Mouse (Mus musculus) embryo, embryonic 11 days (tissue): Measurements from ENCODE around the gene Polr3gl.

Source experiments
- DNase-seq: peaks from one replicate; pipeline ENCODE4 v3.0.0-alpha.2; 2015

Gene Polr3gl

DNA sequence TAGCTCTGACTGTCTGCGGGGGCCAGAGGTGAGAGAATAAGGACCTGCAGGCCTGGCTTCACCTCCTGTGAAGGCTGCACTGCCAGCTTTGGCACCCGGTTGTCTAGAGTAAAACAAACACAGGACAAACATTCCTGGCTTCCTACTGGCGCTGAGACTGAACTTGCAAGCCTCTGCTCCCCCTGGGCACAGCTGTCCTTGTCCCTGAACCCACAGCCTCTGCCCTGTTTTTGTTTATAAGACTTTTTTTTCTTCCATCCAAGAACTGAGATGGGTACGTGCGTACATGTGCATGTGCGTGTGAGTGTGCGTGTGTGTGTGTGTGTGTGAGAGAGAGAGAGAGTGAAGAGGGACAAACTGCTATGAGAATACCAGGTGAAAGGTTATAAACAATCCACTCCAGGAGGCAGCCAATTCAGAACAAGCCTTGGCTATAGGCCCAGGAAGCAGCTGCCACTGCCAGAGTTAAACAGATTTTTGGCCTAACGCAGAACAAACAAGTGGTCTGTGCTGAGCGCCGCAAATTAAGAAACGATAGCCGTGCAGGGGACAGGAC is 38.9 kb downstream of the Polr3gl start:
- DNase-seq = no peak

- DNase-seq = no peak
Observed at GRCm38 (mm10) chr3:96554251-96554650, 39.7 kb downstream of the Polr3gl start.

DNA sequence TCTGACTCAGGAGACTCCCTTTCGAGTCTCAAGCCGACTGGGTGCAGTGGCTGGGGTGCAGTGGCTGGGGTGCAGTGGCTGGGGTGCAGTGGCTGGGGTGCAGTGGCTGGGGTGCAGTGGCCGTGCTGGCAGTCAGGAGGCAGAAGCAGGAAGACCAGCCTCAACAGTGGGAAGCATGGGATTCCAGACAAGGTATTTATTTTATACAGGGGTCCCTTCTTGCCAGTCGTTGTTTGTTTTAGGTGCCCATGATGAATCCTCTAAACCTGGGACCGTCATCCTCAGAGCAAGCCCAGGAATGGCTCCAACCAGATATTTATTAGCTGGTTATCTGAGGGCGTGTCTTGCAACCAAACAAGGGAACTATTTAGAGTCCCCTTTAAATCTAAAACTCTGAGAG is 40.4 kb downstream of the Polr3gl start:
- DNase-seq = no peak

DNA sequence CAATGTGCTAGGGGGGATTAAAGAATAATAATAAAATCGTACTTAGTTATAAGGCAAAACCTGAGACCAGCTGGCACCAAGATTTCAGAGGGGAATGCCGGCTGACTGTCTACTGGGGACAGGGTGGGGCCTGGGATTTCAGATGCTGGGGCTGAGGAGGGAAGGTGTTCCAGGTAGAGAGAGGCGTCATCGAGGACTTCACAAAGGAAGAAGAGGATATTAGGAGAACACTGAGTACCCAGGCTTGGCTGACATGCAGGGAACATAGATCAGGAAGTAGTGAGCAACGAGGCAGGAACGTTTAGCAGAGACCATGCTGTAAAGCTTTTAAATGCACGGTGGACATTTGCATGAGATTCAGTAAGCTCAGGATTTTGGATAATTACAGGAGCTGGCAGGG is 42.1 kb downstream of the Polr3gl start:
- no peak for DNase-seq

DNA sequence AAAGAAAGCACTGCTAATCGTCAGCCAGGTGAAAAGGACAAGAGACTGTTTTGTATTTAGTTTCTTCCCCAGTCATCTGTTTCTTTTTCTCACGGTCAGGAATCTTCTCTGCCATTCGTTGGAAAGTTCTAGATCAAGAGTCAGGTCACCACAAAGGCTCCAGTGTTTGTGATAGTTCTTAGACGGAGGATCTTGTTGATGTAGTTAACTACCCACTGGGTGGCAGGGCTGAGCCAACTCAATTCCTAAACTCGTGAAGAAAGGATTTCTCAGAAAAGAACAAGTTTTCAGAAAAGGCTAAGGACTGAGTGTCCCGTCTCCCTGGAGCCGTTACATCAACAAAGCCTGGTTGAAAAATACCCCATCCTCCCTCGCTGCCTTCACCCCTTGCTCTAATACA is 42.8 kb downstream of the Polr3gl start:
- DNase-seq = peak; percentile 78

DNA sequence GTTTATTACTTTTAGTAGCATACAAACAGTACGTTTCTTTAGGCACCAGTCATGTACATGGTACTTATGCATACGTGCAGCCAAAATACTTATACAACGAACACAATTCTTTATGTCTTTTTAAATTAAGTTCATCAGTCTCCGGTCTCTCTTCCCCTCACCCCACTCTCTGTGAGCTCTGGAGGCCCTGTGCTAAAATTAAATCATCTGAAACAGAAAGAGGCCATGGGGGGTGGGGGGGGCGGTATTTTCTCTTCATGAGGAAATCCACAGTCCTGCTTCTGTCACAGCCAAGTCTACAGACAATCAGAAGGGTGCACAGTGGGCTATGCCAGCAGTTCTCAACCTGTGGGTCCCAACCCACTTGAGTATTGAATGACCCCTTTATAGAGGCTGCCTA is 44.6 kb downstream of the Polr3gl start:
- no peak for DNase-seq

DNA sequence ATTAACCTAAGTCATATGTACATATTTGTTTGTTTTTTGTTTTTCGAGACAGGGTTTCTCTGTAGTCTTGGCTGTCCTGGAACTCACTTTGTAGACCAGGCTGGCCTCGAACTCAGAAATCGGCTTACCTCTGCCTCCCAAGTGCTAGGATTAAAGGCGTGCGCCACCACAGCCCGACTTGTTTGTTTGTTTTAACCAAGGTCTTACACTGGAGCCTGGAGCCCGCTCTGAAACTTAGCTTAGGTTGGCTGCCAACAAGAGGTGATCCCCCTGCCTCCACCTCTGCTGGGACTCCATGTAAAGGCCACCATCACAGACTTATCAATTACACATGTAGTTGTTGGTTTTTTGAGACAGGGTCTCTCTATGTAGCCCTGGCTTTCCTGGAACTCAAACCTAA is 45.2 kb downstream of the Polr3gl start:
- DNase-seq = no peak

DNA sequence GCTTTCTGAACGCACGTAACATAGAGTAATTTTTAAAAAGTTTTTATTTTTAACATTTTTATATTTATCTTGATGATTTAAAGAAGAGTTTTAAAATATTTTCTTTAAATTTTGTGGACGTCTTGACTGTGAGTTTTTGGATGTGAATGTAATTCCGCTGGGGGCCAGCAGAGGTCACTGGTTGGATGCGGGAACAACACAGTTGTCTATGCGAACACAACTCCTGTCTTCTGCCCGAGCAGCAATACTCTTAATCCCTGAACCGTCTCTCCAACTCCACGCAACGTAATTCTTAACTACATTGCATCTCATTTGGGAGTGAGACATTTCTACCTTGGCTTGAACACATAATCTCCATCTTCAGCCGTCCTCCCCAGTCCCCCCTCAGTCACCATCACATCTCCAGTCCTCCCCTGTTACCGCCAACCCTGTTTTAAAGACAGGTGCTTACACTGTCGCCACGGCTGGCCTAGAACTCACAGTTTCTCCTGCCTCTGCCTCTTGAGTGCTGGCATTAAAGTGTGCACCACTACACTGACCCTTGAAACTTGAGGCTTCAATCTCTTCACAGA is 46.5 kb downstream of the Polr3gl start:
- peak; percentile 75 for DNase-seq

DNA sequence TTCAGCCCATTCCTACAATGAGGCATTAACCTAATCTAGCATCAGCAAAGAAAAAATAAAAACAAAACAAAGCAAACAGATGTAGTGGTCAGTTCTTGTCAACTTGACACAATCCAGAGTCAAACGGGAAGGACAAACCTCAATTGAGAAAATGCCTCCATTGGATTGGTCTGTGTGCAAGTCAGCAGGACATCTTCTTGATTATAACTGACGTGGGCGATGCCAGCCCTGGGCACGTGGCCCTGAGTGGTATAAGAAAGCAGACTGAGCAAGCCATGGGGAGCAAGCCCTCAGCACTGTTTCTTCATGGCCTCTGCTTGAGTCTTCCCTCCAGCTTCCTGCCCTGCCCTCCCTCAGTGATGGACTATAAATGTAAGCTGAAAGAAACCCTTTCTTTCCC is 47.1 kb downstream of the Polr3gl start:
- no peak for DNase-seq

DNA sequence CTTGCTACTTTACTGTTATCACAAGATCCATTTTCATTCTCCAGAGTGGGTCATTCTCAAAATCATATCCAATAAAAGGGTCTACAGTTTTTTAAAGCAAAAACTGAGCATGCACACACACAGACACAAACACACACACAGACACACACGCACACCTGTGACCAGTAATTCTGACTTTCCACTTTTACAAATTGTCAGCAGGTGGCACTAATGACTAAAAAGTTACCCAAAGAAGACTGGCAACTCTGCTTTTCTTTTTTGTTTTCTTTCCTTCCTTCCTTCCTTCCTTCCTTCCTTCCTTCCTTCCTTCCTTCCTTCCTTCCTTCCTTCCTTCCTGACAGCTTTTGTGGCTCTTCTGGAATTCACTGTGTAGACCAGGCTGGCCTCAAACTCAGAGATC is 48.4 kb downstream of the Polr3gl start:
- DNase-seq = no peak

GRCm38 (mm10) chr3:96543345-96543744 is 50.6 kb downstream of the Polr3gl start:
- no peak for DNase-seq

GRCm38 (mm10) chr3:96542554-96542953 is 51.4 kb downstream of the Polr3gl start:
- no peak for DNase-seq

DNA sequence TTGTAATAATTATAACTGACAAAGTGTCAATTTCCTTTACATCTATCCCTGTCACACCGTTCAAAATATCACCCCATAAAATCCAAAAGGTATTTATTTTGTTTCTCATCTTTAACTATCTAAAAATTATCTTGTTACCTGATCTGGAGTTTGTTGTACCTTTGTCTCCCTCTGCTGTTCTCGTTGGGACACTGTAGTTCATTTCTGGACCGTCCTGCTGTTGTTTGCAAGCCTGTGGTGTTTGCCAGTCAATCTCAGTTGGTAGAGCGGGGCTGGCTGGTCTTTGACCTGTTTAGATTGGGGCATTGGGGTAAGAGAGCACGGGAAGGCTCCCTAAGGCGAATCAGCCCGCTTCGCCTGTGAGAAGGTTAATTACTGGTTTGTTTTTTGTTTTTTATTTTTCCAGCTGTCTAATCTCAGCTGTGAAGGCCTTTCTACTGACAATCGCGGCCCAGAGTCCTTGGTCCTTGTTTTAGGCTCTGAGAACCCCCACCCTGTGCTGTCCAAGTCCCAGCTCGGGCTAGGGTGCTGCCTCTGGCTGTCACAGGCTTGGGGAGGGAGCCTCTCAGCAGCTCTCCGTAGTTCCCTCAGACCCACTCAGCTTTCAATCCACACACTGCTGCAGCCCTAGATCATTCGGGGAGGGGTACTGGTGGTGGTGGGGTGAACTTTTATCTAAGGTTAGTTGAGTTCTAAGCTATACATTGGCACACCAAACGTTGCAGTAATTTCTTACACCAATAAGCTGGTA is 52.5 kb downstream of the Polr3gl start:
- peak; percentile 45 for DNase-seq

GRCm38 (mm10) chr3:96540740-96541139 is 53.2 kb downstream of the Polr3gl start:
- no peak for DNase-seq

GRCm38 (mm10) chr3:96539316-96539715 is 54.7 kb downstream of the Polr3gl start:
- DNase-seq = no peak

- no peak for DNase-seq
Observed at GRCm38 (mm10) chr3:96534300-96534699, 59.7 kb downstream of the Polr3gl start.

DNA sequence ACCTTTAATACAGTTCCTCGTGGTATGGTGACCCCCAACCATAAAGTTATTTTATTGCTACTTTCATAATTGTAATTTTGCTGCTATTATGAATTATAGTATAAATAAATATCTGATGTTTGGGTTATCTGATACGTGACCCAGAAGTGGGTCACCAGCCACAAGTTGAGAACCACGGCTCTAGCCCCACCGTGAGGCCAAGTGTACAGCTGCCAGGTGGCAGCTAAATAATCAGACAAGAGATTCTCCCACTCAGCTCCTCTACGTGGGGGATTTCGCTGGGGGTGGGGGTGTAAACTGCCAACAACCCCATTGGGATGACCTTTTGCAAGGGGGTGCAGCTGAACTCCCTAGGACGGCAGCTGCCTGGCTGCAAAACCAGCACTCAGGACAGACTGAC is 61.9 kb downstream of the Polr3gl start:
- DNase-seq = no peak

GRCm38 (mm10) chr3:96528506-96528905 is 65.5 kb downstream of the Polr3gl start:
- no peak for DNase-seq
